Comparison of ENCODE assay signal across 9 mouse cellular contexts in the genomic region with DNA sequence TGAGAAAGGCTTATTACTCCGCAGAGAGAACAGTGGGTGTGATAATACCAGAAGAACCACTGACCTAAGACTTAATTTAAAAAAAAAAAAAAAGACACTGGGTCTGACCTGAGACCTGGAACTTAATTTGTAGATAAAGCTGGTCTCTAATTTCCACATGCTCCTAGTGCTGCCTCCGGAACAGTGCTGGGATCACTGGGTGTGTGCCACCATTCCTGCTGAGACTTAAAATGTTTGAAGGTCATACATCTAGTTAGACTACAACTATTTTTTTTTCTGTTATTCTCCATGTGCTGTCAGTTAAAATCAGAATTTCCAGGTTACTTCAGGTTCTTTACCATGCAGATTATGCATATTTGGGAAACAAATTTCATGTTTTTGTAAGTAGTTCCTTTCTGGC. TPM values are rescaled to one million over a fixed set of nuclear protein-coding genes. Genes with fewer than 3 reads are reported as not detected.
DNase-seq lines count a peak whose midpoint lies in the region; ATAC-seq and TF ChIP-seq lines count a peak whose summit lies in the region.
"Had no signal": no experiment of that assay in that cellular context is flagged by ENCODE, and none has a peak within 500 bp of the region (broad histone marks: within the 10 kb centered on the region; RNA-seq: fewer than 3 reads in every experiment).

No protein-coding gene starts in this region.

- no peaks in the 10 kb centered on the region for H3K27me3 ChIP-seq in erythroblast, embryonic 14.5 days (ENCODE audit: control insufficient read depth)
- H3K27me3 ChIP-seq in neural tube, embryonic 11.5 days (ENCODE audit: control insufficient read depth, insufficient read depth, low read length) = no peaks in the 10 kb centered on the region
- no peaks in the 10 kb centered on the region for H3K27me3 ChIP-seq in limb, embryonic 14.5 days (ENCODE audit: control insufficient read depth, insufficient read depth, low read length)
- H3K27me3 ChIP-seq in stomach, postnatal 0 days (ENCODE audit: control insufficient read depth, insufficient read depth, low read length) = no peaks in the 10 kb centered on the region

- no peak for ATAC-seq in erythroblast, adult 5-6 weeks (replicated peaks; ENCODE audit: low FRiP score, poor library complexity, severe bottlenecking)
- no peak for ATAC-seq in neural tube, embryonic 11.5 days (ENCODE audit: insufficient read depth, low FRiP score, low TSS enrichment)
- no peak for ATAC-seq in limb, embryonic 14.5 days (ENCODE audit: low FRiP score, low read depth)
- no peak for ATAC-seq in stomach, postnatal 0 days (ENCODE audit: low FRiP score, low TSS enrichment)
- no peak for ATAC-seq in frontal cortex, adult (ENCODE audit: low TSS enrichment)

- H3K4me3 ChIP-seq in erythroblast, embryonic 14.5 days (replicated peaks) = peak overlapping the region; percentile 83
- no peak overlapping the region; the same call in 1 of the 2 replicates for H3K4me3 ChIP-seq in neural tube, embryonic 11.5 days (ENCODE audit: low read depth, low read length)
- peak overlapping the region; percentile 98 for H3K4me3 ChIP-seq in limb, embryonic 14.5 days (replicated peaks; ENCODE audit: low read length)
- peak overlapping the region; percentile 94 for H3K4me3 ChIP-seq in stomach, postnatal 0 days (ENCODE audit: low read depth, low read length)

- TF ChIP-seq POLR2A in limb, embryonic 14.5 days (IDR thresholded peaks at IDR 0.05; ENCODE audit: borderline replicate concordance, extremely low read depth, insufficient read depth, insufficient read length) = no peak

- no peaks in the 10 kb centered on the region for H3K9me3 ChIP-seq in erythroblast, embryonic 14.5 days (ENCODE audit: control insufficient read depth, low read length)
- H3K9me3 ChIP-seq in neural tube, embryonic 11.5 days (ENCODE audit: control insufficient read depth, low read length) = no peaks in the 10 kb centered on the region
- H3K9me3 ChIP-seq in limb, embryonic 14.5 days (ENCODE audit: control insufficient read depth, low read length) = no peaks in the 10 kb centered on the region
- H3K9me3 ChIP-seq in stomach, postnatal 0 days (ENCODE audit: control insufficient read depth, low read length) = no peaks in the 10 kb centered on the region

- no peak overlapping the region for H3K27ac ChIP-seq in neural tube, embryonic 11.5 days (ENCODE audit: low read depth, low read length)
- H3K27ac ChIP-seq in limb, embryonic 14.5 days (replicated peaks; ENCODE audit: low read depth, low read length) = no peak overlapping the region
- 0 out of 2 replicates have a peak overlapping the region, but pooled peaks have one; percentile 14 for H3K27ac ChIP-seq in stomach, postnatal 0 days (replicated peaks)

- no peak for DNase-seq in neural tube, embryonic 11.5 days (ENCODE audit: low spot score)
- DNase-seq in neural tube, embryonic 10.5 days (ENCODE audit: extremely low spot score, low spot score) = no peak
- no peak for DNase-seq in limb, embryonic 14.5 days (ENCODE audit: low spot score)
- DNase-seq in stomach, postnatal 0 days (ENCODE audit: low spot score) = no peak
- DNase-seq in right cerebral cortex, postnatal 10 days (ENCODE audit: low spot score in 2 of 2) = no peak
- DNase-seq: cerebellum, adult 11 months had no signal

- H3K4me1 ChIP-seq in erythroblast, embryonic 14.5 days (ENCODE audit: control insufficient read depth) = peaks cover 59% of the 10 kb centered on the region
- peaks cover 18% of the 10 kb centered on the region for H3K4me1 ChIP-seq in neural tube, embryonic 11.5 days (ENCODE audit: control insufficient read depth, insufficient read depth, low read length)
- peaks cover 20% of the 10 kb centered on the region for H3K4me1 ChIP-seq in limb, embryonic 14.5 days (ENCODE audit: control insufficient read depth, insufficient read depth, low read length)
- H3K4me1 ChIP-seq in stomach, postnatal 0 days (replicated peaks; ENCODE audit: control insufficient read depth, insufficient read depth) = peaks cover 7% of the 10 kb centered on the region

- peak overlapping the region; percentile 86 for H3K4me2 ChIP-seq in neural tube, embryonic 11.5 days (ENCODE audit: low read depth)
- H3K4me2 ChIP-seq in limb, embryonic 14.5 days (replicated peaks; ENCODE audit: low read depth, low read length, severe bottlenecking) = peak overlapping the region; percentile 67
- H3K4me2 ChIP-seq in stomach, postnatal 0 days (replicated peaks; ENCODE audit: low read depth) = peak overlapping the region; percentile 61

- no peak for TF ChIP-seq CTCF in stomach, postnatal 0 days (IDR thresholded peaks at IDR 0.05; ENCODE audit: low read depth)

- peaks cover 60% of the 10 kb centered on the region for H3K36me3 ChIP-seq in erythroblast, embryonic 14.5 days (ENCODE audit: control insufficient read depth)
- H3K36me3 ChIP-seq in neural tube, embryonic 11.5 days (ENCODE audit: control insufficient read depth, insufficient read depth, low read length) = no peaks in the 10 kb centered on the region
- H3K36me3 ChIP-seq in limb, embryonic 14.5 days (ENCODE audit: control insufficient read depth, insufficient read depth, low read length) = peaks cover 9% of the 10 kb centered on the region
- H3K36me3 ChIP-seq in stomach, postnatal 0 days (ENCODE audit: control insufficient read depth, insufficient read depth, low read length) = peaks cover 1% of the 10 kb centered on the region; the same call in 1 of the 2 replicates

- WGBS in neural tube, embryonic 11.5 days = 77% methylated on average over 2 of the region's 2 CpGs
- WGBS in limb, embryonic 14.5 days = 65% methylated on average over 2 of the region's 2 CpGs
- WGBS in stomach, postnatal 0 days = 27% methylated on average over 2 of the region's 2 CpGs

- H3K9ac ChIP-seq in neural tube, embryonic 11.5 days (ENCODE audit: low read length) = no peak overlapping the region
- 0 out of 2 replicates have a peak overlapping the region, but pooled peaks have one; percentile 2 for H3K9ac ChIP-seq in limb, embryonic 14.5 days (ENCODE audit: low read depth, low read length, severe bottlenecking)
- 0 out of 2 replicates have a peak overlapping the region, but pooled peaks have one; percentile 23 for H3K9ac ChIP-seq in stomach, postnatal 0 days (ENCODE audit: low read length)

- no peak for TF ChIP-seq EP300 in stomach, postnatal 0 days (optimal IDR thresholded peaks at IDR 0.05)

RNA-seq across cellular contexts. Expression of gene Tcta, which starts 2.2 kb away (rescaled TPM):
- 0.16 TPM in 2 replicates for polyA plus RNA-seq in erythroblast, embryonic 14.5 days (2012)
- 6.1 and 9.2 TPM in 2 replicates for total RNA-seq in erythroblast, adult 5-6 weeks (2015; ENCODE audit: low replicate concordance)
- total RNA-seq in erythroblast, adult 5-6 weeks (2017; ENCODE audit: low replicate concordance) = 4.1 and 4.5 TPM in 2 replicates
- polyA plus RNA-seq in neural tube, embryonic 11.5 days (2014; fragmentation: Nextera tagmentation; extraction: Ambion mirVana) = 30.8 and 31.4 TPM in 2 replicates
- polyA plus RNA-seq in limb, embryonic 14.5 days (2012; rRNA removed) = 36.8 and 41.4 TPM in 2 replicates
- 37.4 and 38.6 TPM in 2 replicates for polyA plus RNA-seq in limb, embryonic 14.5 days (2014; fragmentation: Nextera tagmentation; extraction: Ambion mirVana)
- polyA plus RNA-seq in stomach, postnatal 0 days (2015; fragmentation: Nextera tagmentation; extraction: Ambion mirVana) = 58.2 and 61.4 TPM in 2 replicates

RNA-seq across cellular contexts. Expression of gene Rhoa, which starts 2.2 kb away (rescaled TPM):
- polyA plus RNA-seq in erythroblast, embryonic 14.5 days (2012) = 12.9 and 13.9 TPM in 2 replicates
- 149 and 157 TPM in 2 replicates for total RNA-seq in erythroblast, adult 5-6 weeks (2015; ENCODE audit: low replicate concordance)
- total RNA-seq in erythroblast, adult 5-6 weeks (2017; ENCODE audit: low replicate concordance) = 238 and 268 TPM in 2 replicates
- polyA plus RNA-seq in neural tube, embryonic 11.5 days (2014; fragmentation: Nextera tagmentation; extraction: Ambion mirVana) = 236 and 274 TPM in 2 replicates
- polyA plus RNA-seq in limb, embryonic 14.5 days (2012; rRNA removed) = 214 and 240 TPM in 2 replicates
- 296 and 326 TPM in 2 replicates for polyA plus RNA-seq in limb, embryonic 14.5 days (2014; fragmentation: Nextera tagmentation; extraction: Ambion mirVana)
- 363 and 370 TPM in 2 replicates for polyA plus RNA-seq in stomach, postnatal 0 days (2015; fragmentation: Nextera tagmentation; extraction: Ambion mirVana)

RNA-seq across cellular contexts. Expression of gene Amt, which starts 11.5 kb away (rescaled TPM):
- not detected in 2 replicates for polyA plus RNA-seq in erythroblast, embryonic 14.5 days (2012)
- not detected in 2 replicates for total RNA-seq in erythroblast, adult 5-6 weeks (2015; ENCODE audit: low replicate concordance)
- total RNA-seq in erythroblast, adult 5-6 weeks (2017; ENCODE audit: low replicate concordance) = 0.51 TPM in 1 of 2 replicates, not detected in the other
- 18.8 and 18.9 TPM in 2 replicates for polyA plus RNA-seq in neural tube, embryonic 11.5 days (2014; fragmentation: Nextera tagmentation; extraction: Ambion mirVana)
- 28.2 and 29.7 TPM in 2 replicates for polyA plus RNA-seq in limb, embryonic 14.5 days (2012; rRNA removed)
- polyA plus RNA-seq in limb, embryonic 14.5 days (2014; fragmentation: Nextera tagmentation; extraction: Ambion mirVana) = 6.9 and 7.0 TPM in 2 replicates
- polyA plus RNA-seq in stomach, postnatal 0 days (2015; fragmentation: Nextera tagmentation; extraction: Ambion mirVana) = 10.5 and 11.6 TPM in 2 replicates

RNA-seq across cellular contexts. Expression of gene Nicn1, which starts 17.9 kb away (rescaled TPM):
- polyA plus RNA-seq in erythroblast, embryonic 14.5 days (2012) = not detected in 2 replicates
- 0.58 TPM in 1 of 2 replicates, not detected in the other for total RNA-seq in erythroblast, adult 5-6 weeks (2015; ENCODE audit: low replicate concordance)
- 1.0 TPM in 1 of 2 replicates, not detected in the other for total RNA-seq in erythroblast, adult 5-6 weeks (2017; ENCODE audit: low replicate concordance)
- 63.8 and 65.1 TPM in 2 replicates for polyA plus RNA-seq in neural tube, embryonic 11.5 days (2014; fragmentation: Nextera tagmentation; extraction: Ambion mirVana)
- 37.5 and 61.3 TPM in 2 replicates for polyA plus RNA-seq in limb, embryonic 14.5 days (2012; rRNA removed)
- polyA plus RNA-seq in limb, embryonic 14.5 days (2014; fragmentation: Nextera tagmentation; extraction: Ambion mirVana) = 40.2 and 49.6 TPM in 2 replicates
- polyA plus RNA-seq in stomach, postnatal 0 days (2015; fragmentation: Nextera tagmentation; extraction: Ambion mirVana) = 17.3 and 20.3 TPM in 2 replicates

RNA-seq across cellular contexts. Expression of gene Gpx1, which starts 30.6 kb away (rescaled TPM):
- polyA plus RNA-seq in erythroblast, embryonic 14.5 days (2012) = 533 and 609 TPM in 2 replicates
- total RNA-seq in erythroblast, adult 5-6 weeks (2015; ENCODE audit: low replicate concordance) = 5,168 and 5,395 TPM in 2 replicates
- total RNA-seq in erythroblast, adult 5-6 weeks (2017; ENCODE audit: low replicate concordance) = 4,534 and 5,176 TPM in 2 replicates
- 700 and 705 TPM in 2 replicates for polyA plus RNA-seq in neural tube, embryonic 11.5 days (2014; fragmentation: Nextera tagmentation; extraction: Ambion mirVana)
- 476 and 533 TPM in 2 replicates for polyA plus RNA-seq in limb, embryonic 14.5 days (2012; rRNA removed)
- polyA plus RNA-seq in limb, embryonic 14.5 days (2014; fragmentation: Nextera tagmentation; extraction: Ambion mirVana) = 686 and 718 TPM in 2 replicates
- polyA plus RNA-seq in stomach, postnatal 0 days (2015; fragmentation: Nextera tagmentation; extraction: Ambion mirVana) = 1,072 and 1,116 TPM in 2 replicates

Comparison
In these comparisons a context has a peak if more than half of its experiments do, and no peak if none do; other contexts are left out.
1. RNA of gene Tcta, which starts 2.2 kb away (polyA plus RNA-seq): 58.2 to 61.4 TPM in stomach, postnatal 0 days, 36.8 to 41.4 TPM in limb, embryonic 14.5 days and 30.8 to 31.4 TPM in neural tube, embryonic 11.5 days; 0.16 TPM in erythroblast, embryonic 14.5 days; every median in the first group is over 10 times any median in the second.
2. RNA of gene Rhoa, which starts 2.2 kb away (polyA plus RNA-seq): 363 to 370 TPM in stomach, postnatal 0 days, 214 to 326 TPM in limb, embryonic 14.5 days and 236 to 274 TPM in neural tube, embryonic 11.5 days; 12.9 to 13.9 TPM in erythroblast, embryonic 14.5 days; every median in the first group is over 10 times any median in the second.
3. Peak in every context shown above with its lines, with median percentiles within 50 percentile points of each other: H3K4me2 ChIP-seq.